Mouse (Mus musculus) heart, embryonic 14.5 days (tissue): ENCODE results near the gene Noc3l. TPM values are rescaled to one million over a fixed set of nuclear protein-coding genes. Genes with fewer than 3 reads are reported as not detected.

Source experiments
- ATAC-seq: fragments of 200-750 bp; cut with Nextera tagmentation; 2 replicates; pipeline ENCODE4 v1.8.0; 2017; ENCODE audit warnings: low read depth, moderate TSS enrichment; ENCODE audit not compliant: insufficient number of reproducible peaks, insufficient read depth, low FRiP score
- H3K27ac ChIP-seq, 2 experiments: fragments of 200-500 bp in 1 of 2; fragments of 300-500 bp in 1 of 2; sonication (generic) in 1 of 2; replicated peaks in 1 of 2; 2 replicates each; pipeline ENCODE4 v1.5.1; 2012 to 2014; ENCODE audit warnings: low read depth in 2 of 2, low read length in 2 of 2, control low read depth in 1 of 2, mild to moderate bottlenecking in 1 of 2, mixed read lengths in 1 of 2; ENCODE audit not compliant: control insufficient read depth in 1 of 2, insufficient read depth in 1 of 2
- H3K27me3 ChIP-seq: fragments of 300-500 bp; sonication (generic); 2 replicates; pipeline ENCODE4 v1.6.1; 2014; ENCODE audit warnings: mild to moderate bottlenecking, low read length, control low read depth; ENCODE audit not compliant: control insufficient read depth, insufficient read depth
- H3K36me3 ChIP-seq: fragments of 300-500 bp; sonication (generic); 2 replicates; pipeline ENCODE4 v1.6.1; 2014; ENCODE audit warnings: mild to moderate bottlenecking, control low read depth, low read length, mixed read lengths; ENCODE audit not compliant: control insufficient read depth, insufficient read depth
- H3K4me1 ChIP-seq, 2 experiments: fragments of 200-500 bp in 1 of 2; fragments of 300-500 bp in 1 of 2; sonication (generic) in 1 of 2; 2 replicates each; pipeline ENCODE4 v1.6.1; 2012 to 2014; ENCODE audit warnings: low read length in 2 of 2, control low read depth in 1 of 2, mixed read lengths in 1 of 2; ENCODE audit not compliant: control insufficient read depth in 2 of 2, insufficient read depth in 2 of 2
- H3K4me2 ChIP-seq: fragments of 300-500 bp; sonication (generic); 2 replicates; pipeline ENCODE4 v1.6.1; 2014; ENCODE audit warnings: mild to moderate bottlenecking, low read length
- H3K4me3 ChIP-seq, 2 experiments: fragments of 200-500 bp in 1 of 2; fragments of 300-500 bp in 1 of 2; sonication (generic) in 1 of 2; 2 replicates each; pipeline ENCODE4 v1.5.1; 2012 to 2014; ENCODE audit warnings: low read length in 2 of 2, mild to moderate bottlenecking in 2 of 2, control low read depth in 1 of 2, low read depth in 1 of 2, moderate library complexity in 1 of 2; ENCODE audit not compliant: control insufficient read depth in 1 of 2, insufficient read depth in 1 of 2
- H3K9ac ChIP-seq: fragments of 300-500 bp; sonication (generic); 2 replicates; pipeline ENCODE4 v1.6.1; 2014; ENCODE audit warnings: mild to moderate bottlenecking, low read length
- H3K9me3 ChIP-seq: fragments of 300-500 bp; sonication (generic); 2 replicates; pipeline ENCODE4 v1.6.1; 2016; ENCODE audit warnings: low read length, control low read depth; ENCODE audit not compliant: control insufficient read depth
- WGBS: fragments of 180-500 bp; shearing (Covaris S2); extraction: QIAGEN DNeasy Blood & Tissue Kit; methylation state at CpG from one replicate; pipeline ENCODE4 v1.1.7; 2014; 5-methylcytosine and 5-hydroxymethylcytosine counted together
- polyA plus RNA-seq: library from polyadenylated mRNA; unstranded; fragments of >200 nt; fragmentation: Nextera tagmentation; extraction: Ambion mirVana; gene quantifications from 2 replicates; pipeline ENCODE4 v1.2.1, GENCODE M21; 2014

Gene Noc3l
- polyA plus RNA-seq, 1 experiment from 2014 or later, result 4.3 TPM

DNA sequence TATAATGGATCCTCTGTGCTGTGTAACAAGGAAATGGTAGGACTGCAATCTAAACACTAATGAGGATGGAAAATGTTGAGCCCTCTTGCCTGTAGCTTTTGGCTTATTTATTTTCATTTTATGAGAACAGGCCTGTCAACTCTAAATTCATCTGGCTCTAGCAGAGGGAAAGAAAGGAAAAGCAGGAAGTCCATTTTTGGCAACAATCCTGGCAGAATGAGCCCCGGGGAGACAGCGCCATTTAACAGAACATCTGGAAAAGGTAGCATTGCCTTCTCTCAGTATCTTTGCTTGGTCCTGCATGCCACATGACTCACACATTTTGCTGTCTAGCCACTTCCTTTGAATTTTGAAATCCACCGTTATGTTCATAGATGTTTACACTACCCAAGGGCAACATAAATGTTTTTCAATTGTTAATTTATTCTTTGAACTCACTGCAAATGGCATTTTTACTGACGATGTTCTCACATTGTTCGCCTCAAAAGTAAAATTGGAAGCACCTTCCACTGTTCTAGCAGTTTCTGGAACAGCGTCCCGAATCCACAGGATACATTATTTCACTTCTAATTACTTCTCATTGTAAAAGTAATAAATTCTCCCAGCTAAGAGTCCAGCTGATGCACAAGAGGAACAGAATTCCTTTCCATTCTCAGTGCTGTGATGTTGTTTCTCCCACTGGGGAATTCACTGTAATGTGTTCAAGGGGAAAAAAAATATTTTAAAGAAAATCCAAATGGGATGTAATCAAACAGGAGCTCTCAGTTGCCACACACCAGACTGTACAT is 60.2 kb downstream of the Noc3l start:
- Histone ChIP-seq H3K27me3 (no peaks in the 10 kb centered on the region), H3K4me1 (peaks cover 2% of the 10 kb centered on the region in 2 experiments; a peak in 1 of 4 replicates), H3K27ac (no peak overlapping the region), H3K9me3 (no peaks in the 10 kb centered on the region), H3K4me2 (no peak overlapping the region), H3K9ac (no peak overlapping the region), H3K36me3 (peaks cover 13% of the 10 kb centered on the region; the same call in 1 of the 2 replicates), H3K4me3 (no peak overlapping the region)
- ATAC-seq, result no peak
- 78% methylated on average over 7 of the region's 7 CpGs for WGBS

DNA sequence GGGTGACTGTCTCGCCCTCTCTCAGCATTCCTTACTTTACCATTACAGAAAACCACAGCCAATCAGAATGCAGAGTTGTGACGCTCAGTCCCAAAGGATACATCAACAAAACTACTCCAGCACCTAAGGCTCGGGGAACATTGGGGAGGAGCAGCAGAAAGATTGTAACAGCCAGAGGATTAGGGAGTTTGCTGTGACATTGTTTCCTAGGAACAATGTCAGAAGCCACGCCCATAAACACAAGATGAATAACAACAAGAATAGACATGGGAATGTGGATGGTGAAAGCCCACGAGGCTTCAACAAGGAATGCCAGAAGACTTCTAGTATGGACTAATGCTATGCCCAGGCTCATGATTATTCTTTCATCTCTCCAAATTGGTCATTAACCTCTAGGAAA is 61.0 kb downstream of the Noc3l start:
- Histone ChIP-seq H3K27me3 (no peaks in the 10 kb centered on the region), H3K27ac (no peak overlapping the region), H3K36me3 (peaks cover 14% of the 10 kb centered on the region; the same call in 1 of the 2 replicates), H3K9me3 (no peaks in the 10 kb centered on the region), H3K4me1 (peaks cover 2% of the 10 kb centered on the region in 2 experiments; a peak in 1 of 4 replicates), H3K4me2 (no peak overlapping the region), H3K9ac (no peak overlapping the region), H3K4me3 (no peak overlapping the region)
- 60% methylated on average over 5 of the region's 5 CpGs for WGBS
- no peak for ATAC-seq

DNA sequence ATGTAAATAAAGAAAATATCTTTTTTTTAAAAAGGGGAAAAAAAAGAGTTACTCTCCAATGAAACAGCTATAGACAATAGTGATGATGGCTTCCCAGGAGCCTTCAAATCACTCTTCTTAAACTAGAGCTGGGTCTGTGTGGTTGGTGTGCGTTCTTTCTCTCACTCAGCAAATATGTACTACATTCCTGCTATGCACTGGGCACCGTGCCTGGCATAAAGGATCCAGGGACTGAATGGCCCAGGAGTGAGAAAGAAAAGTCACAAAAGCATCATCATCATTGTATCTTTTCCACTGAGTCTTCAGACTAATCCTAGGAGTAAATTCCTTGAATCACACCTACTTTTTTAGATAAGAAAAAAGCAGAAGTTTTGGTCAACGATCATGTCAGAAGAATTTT is 61.9 kb downstream of the Noc3l start:
- no peaks in the 10 kb centered on the region for H3K27me3 ChIP-seq
- H3K9ac ChIP-seq, result no peak overlapping the region
- ATAC-seq, result no peak
- H3K9me3 ChIP-seq, result no peaks in the 10 kb centered on the region
- peaks cover 2% of the 10 kb centered on the region in 2 experiments; a peak in 1 of 4 replicates for H3K4me1 ChIP-seq
- H3K36me3 ChIP-seq, result peaks cover 13% of the 10 kb centered on the region; the same call in 1 of the 2 replicates
- H3K4me3 ChIP-seq, result no peak overlapping the region
- no peak overlapping the region for H3K4me2 ChIP-seq
- 83% methylated on average over 3 of the region's 3 CpGs for WGBS
- H3K27ac ChIP-seq, result no peak overlapping the region

DNA sequence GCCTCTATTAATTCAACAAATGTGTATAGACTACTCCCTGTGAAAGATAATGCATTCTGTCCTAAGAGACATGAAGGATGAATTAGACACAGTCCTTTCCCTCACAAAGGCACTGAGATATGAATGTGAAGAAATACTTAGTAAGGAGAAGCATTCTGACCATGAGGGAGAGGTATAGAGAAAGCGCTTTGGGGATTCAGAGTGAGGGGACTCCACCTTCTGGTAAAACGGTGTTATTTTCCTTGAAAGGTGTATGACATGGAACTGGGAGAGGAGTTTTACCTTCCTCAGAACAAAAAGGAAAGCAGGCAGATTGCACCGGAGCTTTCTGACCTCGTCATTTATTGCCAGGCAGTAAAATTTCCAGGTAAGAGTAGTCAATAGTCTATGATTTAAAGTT is 68.8 kb downstream of the Noc3l start:
- H3K4me2 ChIP-seq, result no peak overlapping the region
- ATAC-seq, result no peak

DNA sequence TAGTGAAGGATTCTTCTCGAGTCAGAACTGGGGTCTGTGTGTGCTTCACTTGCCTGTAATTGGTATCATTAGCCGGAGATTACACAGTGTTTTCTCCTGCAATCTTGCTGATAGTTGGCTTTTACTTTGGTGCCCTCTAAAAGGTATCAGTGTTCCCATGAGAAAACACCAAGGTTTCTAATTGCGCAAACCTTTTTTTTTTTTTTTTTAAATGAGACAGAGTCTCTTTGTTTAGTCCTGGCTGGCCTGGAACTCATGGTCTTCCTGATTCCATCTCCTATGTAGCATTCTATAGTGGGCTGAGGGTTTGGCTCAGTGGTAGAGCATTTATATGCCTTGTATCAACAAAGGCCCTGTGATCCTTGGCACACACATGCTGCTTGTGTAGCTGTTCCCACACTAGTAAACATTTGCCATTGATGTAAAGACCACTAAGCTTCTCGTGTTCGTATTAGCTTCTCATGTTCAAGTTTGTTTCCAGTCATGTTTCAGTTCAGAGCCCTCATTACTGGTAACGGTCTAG is 72.5 kb downstream of the Noc3l start:
- H3K4me1 ChIP-seq, result no peaks in the 10 kb centered on the region
- no peak overlapping the region for H3K4me3 ChIP-seq
- no peaks in the 10 kb centered on the region for H3K9me3 ChIP-seq
- H3K4me2 ChIP-seq, result no peak overlapping the region
- H3K27me3 ChIP-seq, result no peaks in the 10 kb centered on the region
- H3K27ac ChIP-seq, result no peak overlapping the region
- no peak for ATAC-seq
- H3K36me3 ChIP-seq, result peaks cover 12% of the 10 kb centered on the region; the same call in 1 of the 2 replicates
- 69% methylated on average over 6 of the region's 6 CpGs for WGBS
- H3K9ac ChIP-seq, result no peak overlapping the region

More for the DNA sequence above, 68.8 kb downstream of the Noc3l start:
- Histone ChIP-seq H3K4me3 (no peak overlapping the region), H3K36me3 (peaks cover 16% of the 10 kb centered on the region; the same call in 1 of the 2 replicates), H3K27ac (no peak overlapping the region), H3K9ac (no peak overlapping the region), H3K4me1 (no peaks in the 10 kb centered on the region), H3K9me3 (no peaks in the 10 kb centered on the region), H3K27me3 (no peaks in the 10 kb centered on the region)
- 55% methylated on average over 4 of the region's 4 CpGs for WGBS

DNA sequence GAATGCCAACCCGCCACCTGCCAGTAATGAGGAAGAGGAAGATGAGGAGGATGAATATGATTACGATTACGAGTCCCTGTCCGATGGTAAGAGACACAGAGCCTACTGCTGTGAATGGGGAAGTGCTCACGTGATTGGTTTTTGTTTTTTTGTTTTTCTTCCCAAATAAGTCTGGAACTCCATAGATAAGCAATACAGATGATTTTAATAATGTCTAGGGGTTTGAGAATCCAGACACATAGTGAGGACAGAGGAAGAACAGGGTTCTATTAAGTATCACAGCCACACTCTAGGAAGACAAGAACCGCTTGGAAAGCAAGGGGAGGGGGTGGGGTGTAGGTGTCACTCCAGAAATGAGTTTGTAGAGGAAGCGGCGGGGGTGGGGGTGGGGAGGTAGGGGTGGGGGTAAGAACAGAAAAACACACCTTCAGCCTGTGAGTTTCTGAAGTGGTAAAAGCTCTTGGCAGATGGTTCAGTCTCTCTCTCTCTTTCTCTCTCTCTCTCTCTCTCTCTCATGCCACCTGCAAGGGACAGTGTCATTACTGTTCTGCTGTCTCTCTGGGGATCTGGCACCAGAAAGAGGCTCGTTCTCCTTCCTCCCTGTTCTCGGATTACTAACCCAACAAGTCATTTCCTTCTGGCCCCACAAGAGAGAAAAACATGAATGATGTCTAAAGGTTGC is 73.1 kb downstream of the Noc3l start:
- 52% methylated on average over 10 of the region's 10 CpGs for WGBS
- no peak for ATAC-seq

DNA sequence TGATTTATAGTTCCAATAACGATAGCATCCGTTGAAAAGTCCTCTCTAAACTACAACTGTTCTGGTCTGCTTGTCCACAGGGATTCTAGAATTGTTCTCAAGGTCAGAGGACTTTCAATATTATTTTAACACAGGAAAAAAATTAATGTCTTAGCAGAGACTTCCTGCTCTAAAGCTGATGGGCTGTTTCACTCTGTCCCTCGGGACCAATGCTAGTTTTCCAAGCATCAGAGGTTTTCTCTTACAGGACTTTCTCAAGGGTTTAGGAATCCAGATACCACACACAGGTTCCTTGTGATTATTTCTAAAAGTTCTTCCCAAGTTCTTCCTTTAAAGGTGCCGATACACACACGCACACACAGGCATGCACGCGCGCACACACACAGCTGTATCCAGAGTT is 74.5 kb downstream of the Noc3l start:
- Histone ChIP-seq H3K4me2 (no peak overlapping the region), H3K9ac (no peak overlapping the region), H3K9me3 (no peaks in the 10 kb centered on the region), H3K36me3 (peaks cover 7% of the 10 kb centered on the region; the same call in 1 of the 2 replicates), H3K4me3 (no peak overlapping the region), H3K27me3 (no peaks in the 10 kb centered on the region), H3K4me1 (no peaks in the 10 kb centered on the region), H3K27ac (no peak overlapping the region)
- WGBS, result 82% methylated on average over 8 of the region's 8 CpGs
- no peak for ATAC-seq

More for the DNA sequence above, 73.1 kb downstream of the Noc3l start:
- peaks cover 12% of the 10 kb centered on the region; the same call in 1 of the 2 replicates for H3K36me3 ChIP-seq
- no peaks in the 10 kb centered on the region for H3K4me1 ChIP-seq
- no peak overlapping the region for H3K4me2 ChIP-seq
- H3K27ac ChIP-seq, result no peak overlapping the region
- no peaks in the 10 kb centered on the region for H3K27me3 ChIP-seq
- H3K9ac ChIP-seq, result no peak overlapping the region
- H3K9me3 ChIP-seq, result no peaks in the 10 kb centered on the region
- H3K4me3 ChIP-seq, result no peak overlapping the region
